Mouse (Mus musculus) olfactory bulb, adult 2 months (tissue): ENCODE results near the gene Cacnb1. TPM values are rescaled to one million over a fixed set of nuclear protein-coding genes. Genes with fewer than 3 reads are reported as not detected.

ENCODE experiments used
- H3K27ac ChIP-seq: fragments of 200-500 bp; 2 replicates; pipeline ENCODE4 v1.5.1; 2012; ENCODE audit warnings: low read depth, low read length; ENCODE audit not compliant: insufficient read depth
- H3K4me1 ChIP-seq: fragments of 200-500 bp; 2 replicates; pipeline ENCODE4 v1.6.1; 2012; ENCODE audit warnings: low read length; ENCODE audit not compliant: control insufficient read depth, insufficient read depth
- H3K4me3 ChIP-seq: fragments of 200-500 bp; 2 replicates; pipeline ENCODE4 v1.5.1; 2012; ENCODE audit warnings: mild to moderate bottlenecking, low read depth, low read length, moderate library complexity; ENCODE audit not compliant: insufficient read depth
- CTCF ChIP-seq: fragments of 200-500 bp; IDR thresholded peaks from 2 replicates; pipeline ENCODE4 v1.5.1; 2012; ENCODE audit warnings: low read depth, mild to moderate bottlenecking, low read length, moderate library complexity; ENCODE audit not compliant: insufficient read depth
- POLR2A ChIP-seq: fragments of 200-500 bp; IDR thresholded peaks from 2 replicates; pipeline ENCODE4 v1.6.1; 2012; ENCODE audit warnings: mild to moderate bottlenecking, low read depth, low read length, moderate library complexity; ENCODE audit not compliant: insufficient read depth
- WGBS: fragments of 180-500 bp; shearing (Covaris S2); methylation state at CpG from one replicate; pipeline ENCODE4 v1.1.7; 2018; 5-methylcytosine and 5-hydroxymethylcytosine counted together
- polyA plus RNA-seq: library from polyadenylated mRNA; stranded (reverse); fragments of >200 nt; gene quantifications from 2 replicates; pipeline ENCODE4 v1.2.4, GENCODE M21; 2012; ENCODE audit warnings: low replicate concordance; ENCODE audit not compliant: missing spikeins, insufficient read depth, insufficient read length

The Cacnb1 gene
- polyA plus RNA-seq, result not detected in 2 replicates

GRCm38 (mm10) chr11:98022555-98023371 lies at the start of gene Cacnb1:
Gene Cacnb1 (minus strand): TSS chr11:98023034.
- Histone ChIP-seq H3K27ac (peak within 1 kb of the TSS; percentile 96), H3K4me3 (peak within 1 kb of the TSS; percentile 94), H3K4me1 (peaks cover 41% of the 10 kb centered on the region)
- TF ChIP-seq CTCF, result no peak
- TF ChIP-seq POLR2A, result peak; percentile 65; the same call in 1 of the 2 replicates
- under 1% methylated on average over 46 of the region's 52 CpGs for WGBS

- 96% methylated on average over 21 of the region's 21 CpGs for WGBS
- H3K4me3 ChIP-seq, result no peak overlapping the region
- no peak overlapping the region for H3K27ac ChIP-seq
- TF ChIP-seq CTCF (no peak), POLR2A (no peak)
- H3K4me1 ChIP-seq, result peaks cover 3% of the 10 kb centered on the region; the same call in 1 of the 2 replicates
Observed at GRCm38 (mm10) chr11:98067255-98067654, 44.4 kb upstream of the Cacnb1 start.

GRCm38 (mm10) chr11:98066201-98066600 lies 43.4 kb upstream of the Cacnb1 start:
- WGBS, result 88% methylated on average over 12 of the region's 12 CpGs
- Histone ChIP-seq H3K27ac (no peak overlapping the region), H3K4me3 (no peak overlapping the region), H3K4me1 (peaks cover 5% of the 10 kb centered on the region; the same call in 1 of the 2 replicates)
- TF ChIP-seq POLR2A, result no peak
- TF ChIP-seq CTCF, result no peak

GRCm38 (mm10) chr11:98061904-98062562 lies 39.2 kb upstream of the Cacnb1 start:
- TF ChIP-seq CTCF, result no peak
- TF ChIP-seq POLR2A, result no peak
- Histone ChIP-seq H3K27ac (no peak overlapping the region), H3K4me1 (peaks cover 36% of the 10 kb centered on the region), H3K4me3 (no peak overlapping the region)
- 40% methylated on average over 6 of the region's 6 CpGs for WGBS

- Histone ChIP-seq H3K4me1 (peaks cover 40% of the 10 kb centered on the region), H3K4me3 (no peak overlapping the region), H3K27ac (no peak overlapping the region)
- WGBS, result 88% methylated on average over 3 of the region's 3 CpGs
- TF ChIP-seq POLR2A (no peak), CTCF (no peak)
Observed at GRCm38 (mm10) chr11:98061441-98061840, 38.6 kb upstream of the Cacnb1 start.

GRCm38 (mm10) chr11:98060104-98060692 lies 37.4 kb upstream of the Cacnb1 start:
- no peak for TF ChIP-seq POLR2A
- TF ChIP-seq CTCF, result no peak
- peak overlapping the region; percentile 10 for H3K27ac ChIP-seq
- peaks cover 43% of the 10 kb centered on the region for H3K4me1 ChIP-seq
- no peak overlapping the region for H3K4me3 ChIP-seq
- WGBS, result 58% methylated on average over 5 of the region's 5 CpGs

- no peak overlapping the region for H3K4me3 ChIP-seq
- H3K4me1 ChIP-seq, result peaks cover 43% of the 10 kb centered on the region
- no peak for TF ChIP-seq POLR2A
- no peak for TF ChIP-seq CTCF
- peak overlapping the region; percentile 10 for H3K27ac ChIP-seq
- 52% methylated on average over 7 of the region's 7 CpGs for WGBS
Observed at GRCm38 (mm10) chr11:98059662-98060061, 36.8 kb upstream of the Cacnb1 start.

- Histone ChIP-seq H3K4me3 (no peak overlapping the region), H3K27ac (peak overlapping the region; percentile 97), H3K4me1 (peaks cover 43% of the 10 kb centered on the region)
- TF ChIP-seq POLR2A, result no peak
- TF ChIP-seq CTCF, result no peak
- WGBS, result 83% methylated on average over 5 of the region's 5 CpGs
Observed at GRCm38 (mm10) chr11:98057998-98058397, 35.2 kb upstream of the Cacnb1 start.
